Mouse (Mus musculus): ENCODE results near the gene Stox2.

- TF ChIP-seq TAL1 (conservative IDR thresholded peaks at IDR 0.05; ENCODE audit: low read depth, low read length) (no peak), CTCF (IDR thresholded peaks at IDR 0.05; ENCODE audit: low read depth, low read length) (no peak), GATA2 (IDR thresholded peaks at IDR 0.05; ENCODE audit: borderline replicate concordance, low read depth, low read length) (no peak), GATA1 (IDR thresholded peaks at IDR 0.05; ENCODE audit: borderline replicate concordance, low read length) (no peak), POLR2AphosphoS5 (IDR thresholded peaks at IDR 0.05; ENCODE audit: insufficient replicate concordance, low read depth, low read length) (no peak)
Observed at GRCm38 (mm10) chr8:47388171-47388570, 58.0 kb downstream of the Stox2 start.

Measured in G1E (cell line).